Mouse (Mus musculus): ENCODE results near the gene Nr5a1. TPM values are rescaled to one million over a fixed set of nuclear protein-coding genes. Genes with fewer than 3 reads are reported as not detected.

Nr5a1 gene
- total RNA-seq, 2 experiments from 2014 or later: not detected

DNA sequence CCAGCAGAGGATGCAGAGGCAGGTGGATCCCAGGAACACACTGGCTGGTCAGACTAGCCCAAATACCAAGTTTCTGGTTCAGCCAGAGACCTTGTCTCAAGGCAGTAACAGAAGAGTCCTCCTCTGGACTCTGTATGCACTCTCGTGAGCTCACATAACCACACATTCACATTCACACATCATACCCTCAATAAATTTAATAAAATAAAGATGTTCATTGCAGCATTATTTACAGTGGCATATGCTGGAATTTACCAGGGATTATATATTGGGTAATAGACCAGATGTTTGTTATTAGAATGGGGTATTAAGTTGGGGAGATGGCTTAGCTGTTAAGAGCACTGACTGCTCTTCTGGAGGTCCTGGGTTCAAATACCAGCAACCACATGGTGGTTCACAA lies 64.0 kb downstream of the Nr5a1 start:
- DNase-seq: no peak

DNA sequence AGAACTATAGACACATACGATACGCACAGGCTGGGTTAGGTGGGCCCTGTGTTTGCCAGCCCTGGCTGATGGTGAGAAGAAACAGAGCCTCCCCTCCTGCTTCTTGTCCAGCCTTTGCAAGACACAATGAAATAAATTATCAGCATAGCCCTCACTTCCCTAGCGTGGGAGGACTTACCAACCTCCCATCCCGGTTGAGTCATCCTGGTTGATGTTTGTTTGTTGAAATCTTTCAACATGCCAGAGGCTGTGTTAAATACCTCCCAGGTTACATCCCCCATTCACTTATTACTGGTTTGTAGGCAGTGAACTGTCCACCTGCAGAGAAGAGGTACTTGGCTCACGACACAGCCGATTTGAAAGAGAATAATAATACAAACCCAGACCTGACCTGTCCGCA lies 66.7 kb downstream of the Nr5a1 start:
- DNase-seq: no peak

DNA sequence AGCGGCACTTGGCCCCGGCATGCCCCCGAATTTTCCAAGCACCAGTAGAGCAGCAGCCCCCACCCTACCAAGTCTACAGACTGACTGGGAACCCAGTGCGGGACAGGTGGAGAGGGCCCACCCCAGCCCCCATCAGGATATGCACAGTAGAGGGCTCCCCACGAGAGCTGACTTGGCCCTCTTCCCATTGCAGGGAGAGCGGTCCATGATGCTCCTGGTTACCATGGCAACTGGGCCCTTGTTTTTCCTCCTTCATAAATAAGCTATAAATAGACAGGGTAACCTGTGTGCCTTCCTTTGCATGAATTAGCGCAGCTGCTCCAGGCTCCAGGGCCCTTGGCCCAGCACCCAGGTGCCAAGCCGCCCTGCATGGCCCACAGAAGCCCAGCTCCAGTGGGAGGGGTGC lies 67.1 kb downstream of the Nr5a1 start:
- DNase-seq: no peak

DNA sequence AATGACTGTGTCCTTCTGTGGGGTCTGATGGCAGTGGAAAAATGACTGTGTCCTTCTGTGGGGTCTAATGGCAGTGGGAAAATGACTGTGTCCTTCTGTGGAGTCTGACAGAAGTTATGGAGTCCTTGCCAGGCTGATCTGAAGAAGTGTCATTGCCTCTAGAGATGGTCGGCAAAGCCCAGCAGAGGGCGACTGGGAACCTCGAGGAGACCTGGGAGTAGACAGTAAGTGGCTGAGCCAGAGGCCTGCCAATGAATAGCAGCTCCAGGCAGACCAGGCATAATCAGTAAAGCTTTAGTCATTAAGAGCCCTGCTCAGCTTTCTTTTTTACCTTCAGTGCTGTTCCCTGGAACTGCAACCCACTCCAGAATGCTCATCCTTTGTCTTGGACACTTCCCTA lies 68.4 kb downstream of the Nr5a1 start:
- peak; percentile 68 to 75 for DNase-seq

DNA sequence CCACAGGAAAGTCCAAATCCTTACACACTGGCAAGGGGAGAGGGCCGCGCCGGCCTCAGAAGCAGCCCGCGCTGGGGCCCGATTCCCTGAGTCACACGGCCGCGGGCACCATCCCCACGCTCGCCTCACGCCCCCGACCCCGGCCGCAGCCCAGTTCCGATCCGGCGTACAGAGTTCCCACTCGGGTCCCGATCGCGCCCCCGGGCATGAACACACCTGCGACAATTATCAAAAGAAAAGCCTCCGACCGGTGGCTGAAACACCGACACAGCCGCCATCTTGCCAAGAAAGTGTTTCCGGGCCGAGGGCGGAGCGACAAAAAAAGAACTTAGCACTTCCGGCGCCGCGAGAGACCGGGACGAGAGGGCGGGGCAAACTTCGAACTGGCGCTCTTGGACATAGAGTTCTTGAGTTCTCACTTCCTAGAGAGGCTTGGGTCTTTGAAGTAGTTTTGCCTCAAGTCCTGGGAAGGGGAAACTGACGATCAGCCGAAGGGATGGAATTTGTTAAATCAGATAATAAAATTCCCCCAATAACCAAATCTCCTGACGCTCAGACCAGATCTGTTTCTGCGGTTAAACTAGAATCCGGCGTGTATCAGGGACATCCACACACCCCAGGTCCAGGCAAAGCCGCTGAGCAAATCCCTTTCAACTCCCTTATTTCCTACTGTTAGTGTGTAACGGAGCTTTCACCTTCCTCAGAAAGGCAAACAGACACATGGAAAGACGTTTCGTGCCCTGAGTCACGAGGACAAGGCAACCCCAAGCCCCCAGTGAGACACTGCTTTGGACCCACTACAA lies 70.5 kb downstream of the Nr5a1 start, which contains the start of gene Psmb7:
Gene Psmb7, minus strand, starts transcription at position 463 of the 803 bp plus-strand sequence.
- peak; percentile 92 to 93 for DNase-seq

Other genes starting within 250 kb of the Nr5a1 start
- 1 to 10 TPM; 2.6 to 4.7 TPM for gene Nek6, start 202.9 kb downstream of the Nr5a1 start, total RNA-seq (2021)
- gene Psmb7, start 70.5 kb downstream of the Nr5a1 start, total RNA-seq (2021): 100 to 1,000 TPM; 240 to 264 TPM
- 1 to 10 TPM in 1 of 2 experiments, under 1 TPM in 1; 0.82 to 1.2 TPM for gene Nr6a1, start 213.1 kb upstream of the Nr5a1 start, total RNA-seq (2021)
- gene Olfml2a, start 217.4 kb upstream of the Nr5a1 start, total RNA-seq (2021): 1 to 10 TPM; 2.9 to 4.8 TPM